Mouse (Mus musculus): ENCODE results near the gene Snrnp27. TPM values are rescaled to one million over a fixed set of nuclear protein-coding genes. Genes with fewer than 3 reads are reported as not detected.

The Snrnp27 gene
- polyA plus RNA-seq, 1 experiment: not detected

DNA sequence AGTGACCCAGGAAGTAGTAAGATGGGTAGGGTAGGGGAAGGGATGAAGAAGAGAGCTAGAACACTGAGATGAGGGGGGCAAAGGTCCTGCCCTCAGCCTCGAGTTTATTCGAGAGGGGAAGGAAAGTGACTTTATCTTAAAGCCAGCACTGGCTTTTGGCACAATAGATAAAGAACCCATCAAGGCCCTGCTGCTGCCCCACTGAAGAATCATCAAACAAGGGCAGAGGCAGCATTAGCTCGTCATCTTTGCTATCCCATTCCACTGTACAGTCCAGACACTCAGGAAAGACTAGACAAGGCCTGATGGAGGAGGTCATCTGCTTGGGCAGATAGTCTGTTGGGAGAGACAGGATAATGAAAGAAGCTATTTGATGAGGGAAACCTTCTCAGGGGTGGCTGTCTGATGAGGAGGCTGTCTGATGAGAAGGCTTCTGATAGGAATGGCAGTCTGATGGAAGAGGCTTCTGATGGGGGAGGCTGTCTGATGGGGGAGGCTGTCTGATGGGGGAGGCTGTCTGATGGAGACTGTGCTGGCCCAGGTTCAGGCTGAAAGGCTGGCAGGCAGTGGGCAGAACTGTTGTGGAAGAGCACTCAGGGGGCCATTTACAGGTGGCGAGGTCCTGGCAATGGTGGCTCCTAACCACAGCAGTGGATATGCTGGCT, 47.0 kb downstream of the Snrnp27 start:
- Histone ChIP-seq H3K4me3 (ENCODE audit: insufficient read depth, low read depth, low read length) (no peak overlapping the region), H3K27ac (ENCODE audit: insufficient read depth, low read depth, low read length) (no peak overlapping the region), H3K4me1 (ENCODE audit: control insufficient read depth, insufficient read depth, low read length) (0 out of 2 replicates have a peak, but pooled peaks cover 4% of the 10 kb centered on the region)
- TF ChIP-seq CTCF (IDR thresholded peaks at IDR 0.05; ENCODE audit: insufficient read depth, low read depth, low read length) (no peak), POLR2A (IDR thresholded peaks at IDR 0.05; ENCODE audit: insufficient read depth, low read depth, low read length) (no peak)
- 76% methylated on average over 4 of the region's 4 CpGs for WGBS

DNA sequence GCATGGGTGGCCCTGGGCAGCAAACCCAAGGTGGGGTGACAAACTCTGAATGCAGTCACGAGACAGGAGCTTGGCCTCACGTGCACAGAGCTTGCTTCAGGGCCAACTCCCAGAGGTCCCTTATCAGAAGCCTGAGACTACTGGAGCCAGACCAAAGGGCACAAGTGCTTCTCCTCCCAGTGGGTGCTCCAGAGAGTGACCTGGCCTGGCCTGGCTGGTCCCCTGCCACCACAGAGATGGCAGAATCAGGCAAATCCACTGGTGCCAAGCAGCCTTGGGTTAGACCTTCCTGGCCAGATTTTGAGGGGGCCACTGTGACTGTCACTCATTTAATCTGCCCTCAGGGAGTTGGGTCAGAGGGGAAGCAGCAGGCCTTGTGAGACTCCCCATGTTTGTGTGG, 47.8 kb downstream of the Snrnp27 start:
- 82% methylated on average over 2 of the region's 2 CpGs for WGBS
- no peak overlapping the region for H3K4me3 ChIP-seq (ENCODE audit: insufficient read depth, low read depth, low read length)
- H3K4me1 ChIP-seq (ENCODE audit: control insufficient read depth, insufficient read depth, low read length): 0 out of 2 replicates have a peak, but pooled peaks cover 1% of the 10 kb centered on the region
- no peak overlapping the region for H3K27ac ChIP-seq (ENCODE audit: insufficient read depth, low read depth, low read length)
- no peak for TF ChIP-seq CTCF (IDR thresholded peaks at IDR 0.05; ENCODE audit: insufficient read depth, low read depth, low read length)
- TF ChIP-seq POLR2A (IDR thresholded peaks at IDR 0.05; ENCODE audit: insufficient read depth, low read depth, low read length): no peak

DNA sequence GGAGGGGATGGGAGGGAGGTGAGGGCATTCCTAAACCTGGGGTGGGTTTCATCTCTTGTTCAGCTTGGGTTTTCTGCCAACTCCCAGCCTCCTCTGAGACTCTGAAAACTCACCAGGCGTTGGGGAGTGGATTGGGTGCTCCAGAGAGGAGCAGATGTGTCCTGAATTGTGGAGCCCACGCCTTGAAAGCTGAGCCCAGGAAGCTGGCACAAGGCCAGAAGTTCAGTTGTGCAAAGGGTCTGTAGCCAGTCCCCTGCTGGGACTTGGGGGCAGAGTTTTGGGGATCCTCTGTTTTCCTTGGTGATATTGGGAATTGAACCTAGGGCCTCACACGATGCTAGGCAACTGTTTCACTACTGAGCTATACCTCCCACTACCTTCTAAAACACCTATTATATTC, 54.2 kb downstream of the Snrnp27 start:
- no peak overlapping the region for H3K4me3 ChIP-seq (ENCODE audit: insufficient read depth, low read depth, low read length)
- WGBS: 54% methylated on average over 3 of the region's 3 CpGs
- H3K27ac ChIP-seq (ENCODE audit: insufficient read depth, low read depth, low read length): no peak overlapping the region
- TF ChIP-seq POLR2A (IDR thresholded peaks at IDR 0.05; ENCODE audit: insufficient read depth, low read depth, low read length): no peak
- TF ChIP-seq CTCF (IDR thresholded peaks at IDR 0.05; ENCODE audit: insufficient read depth, low read depth, low read length): no peak
- peaks cover 8% of the 10 kb centered on the region; the same call in 1 of the 2 replicates for H3K4me1 ChIP-seq (ENCODE audit: control insufficient read depth, insufficient read depth, low read length)

DNA sequence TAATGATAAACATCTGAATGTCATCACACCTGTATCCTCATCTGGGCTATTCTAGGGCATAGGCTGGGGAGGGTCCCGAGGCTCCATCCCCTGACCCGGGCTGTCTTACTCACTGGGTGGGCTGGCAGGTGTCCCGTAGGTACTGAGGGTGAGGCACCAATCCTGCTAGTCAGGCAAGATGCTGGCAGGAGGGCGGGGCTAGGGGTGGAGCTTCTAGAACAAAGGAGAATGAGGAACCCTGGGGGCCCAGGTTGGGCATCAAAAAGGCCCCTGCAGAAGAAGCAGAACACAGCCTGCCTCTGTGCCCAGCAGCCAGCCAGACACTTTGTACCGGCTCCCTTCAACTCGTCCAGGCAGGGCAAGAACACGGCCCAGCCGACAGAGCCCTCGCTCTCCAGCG, 56.4 kb downstream of the Snrnp27 start, which contains the start of gene Asprv1:
Gene Asprv1 (plus strand): TSS at position 219 of the 400 bp plus-strand sequence.
- H3K27ac ChIP-seq (ENCODE audit: insufficient read depth, low read depth, low read length): no peak within 1 kb of the TSS
- WGBS: 52% methylated on average over 10 of the region's 10 CpGs
- peaks cover 19% of the 10 kb centered on the region for H3K4me1 ChIP-seq (ENCODE audit: control insufficient read depth, insufficient read depth, low read length)
- H3K4me3 ChIP-seq (ENCODE audit: insufficient read depth, low read depth, low read length): no peak within 1 kb of the TSS
- TF ChIP-seq CTCF (IDR thresholded peaks at IDR 0.05; ENCODE audit: insufficient read depth, low read depth, low read length) (no peak), POLR2A (IDR thresholded peaks at IDR 0.05; ENCODE audit: insufficient read depth, low read depth, low read length) (no peak)

Other genes starting within 250 kb of the Snrnp27 start
- gene C87436, start 246.1 kb downstream of the Snrnp27 start, polyA plus RNA-seq (2012; ENCODE audit: insufficient read depth, insufficient read length, low replicate concordance, missing spikeins): not detected in 2 replicates
- not detected in 2 replicates for gene Pcbp1, start 158.2 kb downstream of the Snrnp27 start, polyA plus RNA-seq (2012; ENCODE audit: insufficient read depth, insufficient read length, low replicate concordance, missing spikeins)
- not detected in 2 replicates for gene Asprv1, start 56.4 kb downstream of the Snrnp27 start, polyA plus RNA-seq (2012; ENCODE audit: insufficient read depth, insufficient read length, low replicate concordance, missing spikeins)
- not detected in 2 replicates for gene Mxd1, start 15.4 kb downstream of the Snrnp27 start, polyA plus RNA-seq (2012; ENCODE audit: insufficient read depth, insufficient read length, low replicate concordance, missing spikeins)
- not detected in 2 replicates for gene Gmcl1, start 48.9 kb upstream of the Snrnp27 start, polyA plus RNA-seq (2012; ENCODE audit: insufficient read depth, insufficient read length, low replicate concordance, missing spikeins)
- gene Anxa4, start 109.1 kb upstream of the Snrnp27 start, polyA plus RNA-seq (2012; ENCODE audit: insufficient read depth, insufficient read length, low replicate concordance, missing spikeins): not detected in 2 replicates
- gene Aak1, start 165.0 kb upstream of the Snrnp27 start, polyA plus RNA-seq (2012; ENCODE audit: insufficient read depth, insufficient read length, low replicate concordance, missing spikeins): 156 and 498 TPM in 2 replicates